Mouse (Mus musculus): ENCODE data around the gene Plrg1. TPM values are rescaled to one million over a fixed set of nuclear protein-coding genes. Genes with fewer than 3 reads are reported as not detected.

Plrg1 gene
- polyA plus RNA-seq, 1 experiment from 2014 or later = 112 TPM

DNA sequence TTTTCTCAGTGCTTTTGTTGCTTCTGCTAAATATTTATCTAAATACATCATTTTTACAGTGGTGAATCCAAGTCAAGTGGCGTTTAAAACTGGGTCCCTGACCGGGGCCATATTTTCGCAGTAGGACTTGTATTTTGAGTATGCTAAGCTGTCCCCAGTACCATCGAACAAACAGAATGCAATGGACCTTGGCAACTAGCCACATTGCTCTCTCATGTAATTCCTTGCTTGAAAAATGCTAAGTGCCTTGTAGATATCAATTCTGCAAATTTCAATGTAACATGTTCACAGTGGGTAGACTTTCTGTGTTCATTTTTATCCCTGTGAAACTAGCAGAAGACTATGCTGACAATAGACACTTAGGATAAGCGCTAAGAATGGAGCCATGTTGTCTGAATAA lies 34.1 kb upstream of the Plrg1 start:
- 89% methylated on average over 5 of the region's 5 CpGs for WGBS
- Histone ChIP-seq H3K9ac (replicated peaks; ENCODE audit: low read depth, low read length) (no peak overlapping the region), H3K4me3 (replicated peaks; ENCODE audit: low read length) (no peak overlapping the region), H3K36me3 (ENCODE audit: control insufficient read depth, insufficient read depth) (no peaks in the 10 kb centered on the region), H3K4me2 (ENCODE audit: low read length) (no peak overlapping the region), H3K9me3 (ENCODE audit: control insufficient read depth, low read length) (no peaks in the 10 kb centered on the region), H3K4me1 (replicated peaks; ENCODE audit: control insufficient read depth, insufficient read depth, low read length) (no peaks in the 10 kb centered on the region), H3K27me3 (replicated peaks; ENCODE audit: control insufficient read depth, insufficient read depth, low read length) (no peaks in the 10 kb centered on the region), H3K27ac (ENCODE audit: low read length) (no peak overlapping the region)
- ATAC-seq = no peak

GRCm38 (mm10) chr3:83025036-83025435 lies 30.3 kb upstream of the Plrg1 start:
- Histone ChIP-seq H3K36me3 (ENCODE audit: control insufficient read depth, insufficient read depth) (no peaks in the 10 kb centered on the region), H3K9me3 (ENCODE audit: control insufficient read depth, low read length) (no peaks in the 10 kb centered on the region), H3K4me2 (ENCODE audit: low read length) (no peak overlapping the region), H3K4me3 (replicated peaks; ENCODE audit: low read length) (no peak overlapping the region), H3K9ac (replicated peaks; ENCODE audit: low read depth, low read length) (no peak overlapping the region), H3K4me1 (replicated peaks; ENCODE audit: control insufficient read depth, insufficient read depth, low read length) (no peaks in the 10 kb centered on the region), H3K27me3 (replicated peaks; ENCODE audit: control insufficient read depth, insufficient read depth, low read length) (no peaks in the 10 kb centered on the region), H3K27ac (ENCODE audit: low read length) (no peak overlapping the region)
- 52% methylated on average over 6 of the region's 6 CpGs for WGBS
- ATAC-seq = no peak

GRCm38 (mm10) chr3:83025475-83026301 lies 29.6 kb upstream of the Plrg1 start, which contains the start of gene Fga:
Gene Fga (plus strand): TSS chr3:83026076.
- Histone ChIP-seq H3K4me2 (ENCODE audit: low read length) (no peak within 1 kb of the TSS), H3K9me3 (ENCODE audit: control insufficient read depth, low read length) (no peaks in the 10 kb centered on the region), H3K4me1 (replicated peaks; ENCODE audit: control insufficient read depth, insufficient read depth, low read length) (no peaks in the 10 kb centered on the region), H3K4me3 (replicated peaks; ENCODE audit: low read length) (no peak within 1 kb of the TSS), H3K27me3 (replicated peaks; ENCODE audit: control insufficient read depth, insufficient read depth, low read length) (no peaks in the 10 kb centered on the region), H3K9ac (replicated peaks; ENCODE audit: low read depth, low read length) (no peak within 1 kb of the TSS), H3K36me3 (ENCODE audit: control insufficient read depth, insufficient read depth) (no peaks in the 10 kb centered on the region), H3K27ac (ENCODE audit: low read length) (no peak within 1 kb of the TSS)
- 83% methylated on average over 9 of the region's 9 CpGs for WGBS
- ATAC-seq = no peak

DNA sequence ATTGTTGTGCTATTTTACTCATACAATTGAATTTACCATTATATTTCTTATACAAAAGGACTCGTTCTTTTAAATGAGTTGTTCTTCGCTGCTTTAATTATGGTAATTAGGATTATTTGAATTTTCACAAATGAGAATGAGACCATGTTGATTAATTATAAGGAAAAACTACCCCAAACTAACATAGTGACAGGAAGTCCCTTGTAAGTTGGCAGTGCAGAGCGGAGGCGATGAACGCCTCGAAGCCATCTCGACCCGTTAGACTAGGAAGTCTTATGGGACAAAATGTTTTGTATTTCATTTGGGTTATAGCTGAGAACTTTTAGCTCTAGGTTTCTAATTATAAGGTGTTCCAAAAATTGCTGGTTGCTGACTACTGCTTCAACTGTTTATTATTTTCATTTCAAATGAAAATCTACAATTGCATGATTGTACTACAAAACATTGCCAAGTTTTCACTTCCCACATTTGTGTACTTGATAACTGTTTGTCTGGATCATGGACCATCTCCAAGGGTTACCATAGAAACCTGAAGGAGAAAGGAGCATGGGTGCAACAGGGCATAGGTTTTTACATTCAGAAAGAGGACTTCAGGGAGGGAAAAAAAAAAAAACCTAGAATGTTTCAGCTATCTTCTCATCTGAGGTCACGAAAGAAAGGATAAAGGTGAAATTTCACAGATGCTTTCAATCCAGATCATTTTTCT lies 27.6 kb upstream of the Plrg1 start:
- no peak overlapping the region for H3K4me3 ChIP-seq (replicated peaks; ENCODE audit: low read length)
- no peaks in the 10 kb centered on the region for H3K9me3 ChIP-seq (ENCODE audit: control insufficient read depth, low read length)
- no peaks in the 10 kb centered on the region for H3K36me3 ChIP-seq (ENCODE audit: control insufficient read depth, insufficient read depth)
- WGBS = 42% methylated on average over 9 of the region's 9 CpGs
- H3K4me2 ChIP-seq (ENCODE audit: low read length) = no peak overlapping the region
- ATAC-seq = peak; percentile 73
- no peak overlapping the region for H3K9ac ChIP-seq (replicated peaks; ENCODE audit: low read depth, low read length)
- no peaks in the 10 kb centered on the region for H3K4me1 ChIP-seq (replicated peaks; ENCODE audit: control insufficient read depth, insufficient read depth, low read length)
- no peaks in the 10 kb centered on the region for H3K27me3 ChIP-seq (replicated peaks; ENCODE audit: control insufficient read depth, insufficient read depth, low read length)
- no peak overlapping the region for H3K27ac ChIP-seq (ENCODE audit: low read length)

DNA sequence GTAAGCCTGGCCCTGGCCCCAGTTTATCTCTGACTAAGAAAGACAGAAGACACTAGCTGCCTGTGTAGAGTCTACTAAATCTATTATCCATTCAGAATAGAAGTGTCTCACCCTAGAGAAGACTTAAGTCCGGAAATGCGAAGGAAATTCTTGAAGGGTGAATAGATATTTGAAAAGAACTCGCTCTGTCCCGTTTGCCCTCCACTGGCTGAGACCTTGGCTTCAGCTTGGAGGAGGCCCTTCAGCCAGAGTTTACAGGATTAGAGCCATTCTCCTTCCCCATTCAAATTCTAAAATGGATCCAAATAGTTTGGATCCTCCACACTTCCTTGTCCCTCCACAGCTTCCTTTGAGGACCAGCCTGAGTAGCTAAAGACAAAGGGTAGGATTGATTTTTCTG lies 25.0 kb upstream of the Plrg1 start:
- Histone ChIP-seq H3K9me3 (ENCODE audit: control insufficient read depth, low read length) (no peaks in the 10 kb centered on the region), H3K27ac (ENCODE audit: low read length) (no peak overlapping the region), H3K9ac (replicated peaks; ENCODE audit: low read depth, low read length) (no peak overlapping the region), H3K4me3 (replicated peaks; ENCODE audit: low read length) (no peak overlapping the region), H3K27me3 (replicated peaks; ENCODE audit: control insufficient read depth, insufficient read depth, low read length) (no peaks in the 10 kb centered on the region), H3K36me3 (ENCODE audit: control insufficient read depth, insufficient read depth) (no peaks in the 10 kb centered on the region), H3K4me2 (ENCODE audit: low read length) (no peak overlapping the region), H3K4me1 (replicated peaks; ENCODE audit: control insufficient read depth, insufficient read depth, low read length) (no peaks in the 10 kb centered on the region)
- no peak for ATAC-seq
- 84% methylated on average over 4 of the region's 4 CpGs for WGBS

DNA sequence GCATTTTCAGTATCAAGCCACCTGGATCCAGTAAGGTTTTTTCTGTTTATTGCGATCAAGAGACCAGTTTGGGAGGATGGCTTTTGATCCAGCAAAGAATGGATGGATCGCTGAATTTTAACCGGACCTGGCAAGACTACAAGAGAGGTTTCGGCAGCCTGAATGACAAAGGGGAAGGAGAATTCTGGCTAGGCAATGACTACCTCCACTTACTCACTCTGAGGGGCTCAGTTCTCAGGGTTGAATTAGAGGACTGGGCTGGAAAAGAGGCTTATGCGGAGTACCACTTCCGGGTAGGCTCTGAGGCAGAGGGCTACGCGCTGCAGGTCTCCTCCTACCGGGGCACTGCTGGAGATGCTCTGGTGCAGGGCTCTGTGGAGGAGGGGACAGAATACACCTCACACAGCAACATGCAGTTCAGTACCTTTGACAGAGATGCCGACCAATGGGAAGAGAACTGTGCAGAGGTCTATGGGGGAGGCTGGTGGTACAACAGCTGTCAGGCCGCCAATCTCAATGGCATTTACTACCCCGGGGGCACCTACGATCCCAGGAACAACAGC lies 22.5 kb upstream of the Plrg1 start:
- Histone ChIP-seq H3K4me3 (replicated peaks; ENCODE audit: low read length) (0 out of 2 replicates have a peak overlapping the region, but pooled peaks have one; percentile 0), H3K27ac (ENCODE audit: low read length) (no peak overlapping the region)
- 31% methylated on average over 13 of the region's 13 CpGs for WGBS

DNA sequence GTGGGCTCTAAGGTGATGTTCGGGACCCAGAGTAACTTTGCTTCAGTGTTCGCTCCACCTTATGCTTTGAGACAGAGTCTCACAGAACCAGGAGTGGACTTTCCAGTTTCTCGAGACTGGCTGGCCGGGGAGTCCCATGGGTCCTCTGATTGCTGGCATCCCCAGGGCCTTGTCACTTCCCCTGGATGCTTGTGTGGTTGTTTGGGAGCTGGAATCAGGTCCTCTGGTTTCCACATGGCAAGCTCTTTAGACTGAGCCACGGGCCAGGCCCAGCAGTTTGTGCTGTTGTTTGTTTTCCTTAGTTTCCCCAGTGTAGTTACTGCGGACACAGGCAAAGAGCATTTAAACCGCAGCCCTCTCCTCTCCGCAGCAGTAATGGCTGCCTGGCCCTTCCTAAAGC lies 21.5 kb upstream of the Plrg1 start:
- no peaks in the 10 kb centered on the region for H3K9me3 ChIP-seq (ENCODE audit: control insufficient read depth, low read length)

More for the DNA sequence above, 22.5 kb upstream of the Plrg1 start:
- Histone ChIP-seq H3K4me2 (ENCODE audit: low read length) (peak overlapping the region; percentile 24), H3K4me1 (replicated peaks; ENCODE audit: control insufficient read depth, insufficient read depth, low read length) (no peaks in the 10 kb centered on the region), H3K27me3 (replicated peaks; ENCODE audit: control insufficient read depth, insufficient read depth, low read length) (no peaks in the 10 kb centered on the region), H3K9ac (replicated peaks; ENCODE audit: low read depth, low read length) (no peak overlapping the region), H3K9me3 (ENCODE audit: control insufficient read depth, low read length) (no peaks in the 10 kb centered on the region), H3K36me3 (ENCODE audit: control insufficient read depth, insufficient read depth) (no peaks in the 10 kb centered on the region)
- ATAC-seq = 0 out of 2 replicates have a peak, but pooled peaks have one; percentile 40

GRCm38 (mm10) chr3:83038865-83039264 lies 16.5 kb upstream of the Plrg1 start:
- no peak overlapping the region for H3K4me3 ChIP-seq (replicated peaks; ENCODE audit: low read length)
- no peak for ATAC-seq
- H3K4me1 ChIP-seq (replicated peaks; ENCODE audit: control insufficient read depth, insufficient read depth, low read length) = no peaks in the 10 kb centered on the region
- H3K9me3 ChIP-seq (ENCODE audit: control insufficient read depth, low read length) = no peaks in the 10 kb centered on the region
- H3K27ac ChIP-seq (ENCODE audit: low read length) = no peak overlapping the region
- 60% methylated on average over 2 of the region's 2 CpGs for WGBS
- H3K4me2 ChIP-seq (ENCODE audit: low read length) = no peak overlapping the region
- H3K36me3 ChIP-seq (ENCODE audit: control insufficient read depth, insufficient read depth) = no peaks in the 10 kb centered on the region
- H3K9ac ChIP-seq (replicated peaks; ENCODE audit: low read depth, low read length) = no peak overlapping the region
- no peaks in the 10 kb centered on the region for H3K27me3 ChIP-seq (replicated peaks; ENCODE audit: control insufficient read depth, insufficient read depth, low read length)

More for the DNA sequence above, 21.5 kb upstream of the Plrg1 start:
- Histone ChIP-seq H3K36me3 (ENCODE audit: control insufficient read depth, insufficient read depth) (no peaks in the 10 kb centered on the region), H3K27me3 (replicated peaks; ENCODE audit: control insufficient read depth, insufficient read depth, low read length) (no peaks in the 10 kb centered on the region), H3K4me3 (replicated peaks; ENCODE audit: low read length) (no peak overlapping the region), H3K4me1 (replicated peaks; ENCODE audit: control insufficient read depth, insufficient read depth, low read length) (no peaks in the 10 kb centered on the region), H3K27ac (ENCODE audit: low read length) (no peak overlapping the region), H3K9ac (replicated peaks; ENCODE audit: low read depth, low read length) (no peak overlapping the region), H3K4me2 (ENCODE audit: low read length) (no peak overlapping the region)
- no peak for ATAC-seq
- WGBS = 85% methylated on average over 8 of the region's 8 CpGs

DNA sequence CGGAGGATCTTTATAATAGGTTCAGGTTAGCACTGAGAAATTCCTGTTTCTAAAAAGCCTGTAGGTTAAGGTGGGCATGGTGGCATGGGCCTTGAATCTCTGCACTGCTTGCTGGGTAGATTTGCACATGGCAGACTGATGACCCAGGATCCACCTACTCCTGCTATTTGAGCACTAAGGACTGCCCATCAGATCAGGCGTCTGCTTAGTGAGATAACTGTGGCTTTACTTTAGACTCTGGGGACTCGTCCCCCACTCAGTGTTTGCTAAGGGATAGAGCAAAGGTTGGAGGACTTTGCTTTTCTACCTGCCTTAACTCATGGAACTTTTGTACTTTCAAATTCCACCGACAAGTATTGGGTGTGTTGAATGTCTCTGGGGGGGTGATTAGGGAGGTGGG lies 15.7 kb upstream of the Plrg1 start:
- no peaks in the 10 kb centered on the region for H3K36me3 ChIP-seq (ENCODE audit: control insufficient read depth, insufficient read depth)
- H3K4me3 ChIP-seq (replicated peaks; ENCODE audit: low read length) = no peak overlapping the region
- ATAC-seq = no peak
- 87% methylated on average over 4 of the region's 4 CpGs for WGBS
- H3K27me3 ChIP-seq (replicated peaks; ENCODE audit: control insufficient read depth, insufficient read depth, low read length) = no peaks in the 10 kb centered on the region
- H3K27ac ChIP-seq (ENCODE audit: low read length) = no peak overlapping the region
- no peak overlapping the region for H3K4me2 ChIP-seq (ENCODE audit: low read length)
- H3K9ac ChIP-seq (replicated peaks; ENCODE audit: low read depth, low read length) = no peak overlapping the region
- no peaks in the 10 kb centered on the region for H3K4me1 ChIP-seq (replicated peaks; ENCODE audit: control insufficient read depth, insufficient read depth, low read length)
- H3K9me3 ChIP-seq (ENCODE audit: control insufficient read depth, low read length) = no peaks in the 10 kb centered on the region
